Mouse (Mus musculus) layer of hippocampus, adult 9-11 months (tissue): ENCODE data around the gene Hist1h2ab.

Experiments
- DNase-seq: peaks from one replicate; pipeline ENCODE4 v3.0.0; 2022

The Hist1h2ab gene

GRCm38 (mm10) chr13:23738677-23739068 is 12.3 kb upstream of the Hist1h2ab start, which contains the start of gene Hist1h1c:
Gene Hist1h1c (plus strand): TSS chr13:23738808.
- peak; percentile 90 for DNase-seq

GRCm38 (mm10) chr13:23739069-23739921 is 11.6 kb upstream of the Hist1h2ab start:
- peak; percentile 98 for DNase-seq

GRCm38 (mm10) chr13:23739922-23740252 is 11.0 kb upstream of the Hist1h2ab start:
- no peak for DNase-seq

GRCm38 (mm10) chr13:23740256-23740840 is 10.6 kb upstream of the Hist1h2ab start:
- no peak for DNase-seq

GRCm38 (mm10) chr13:23740910-23741309 is 10.0 kb upstream of the Hist1h2ab start:
- DNase-seq = no peak

- no peak for DNase-seq
Measured at GRCm38 (mm10) chr13:23742007-23742406, 8.9 kb upstream of the Hist1h2ab start.

GRCm38 (mm10) chr13:23743215-23743614 is 7.7 kb upstream of the Hist1h2ab start:
- no peak for DNase-seq

- DNase-seq = no peak
Measured at GRCm38 (mm10) chr13:23743963-23744362, 7.0 kb upstream of the Hist1h2ab start.

GRCm38 (mm10) chr13:23744421-23745380 is 6.2 kb upstream of the Hist1h2ab start:
- no peak for DNase-seq

- peak; percentile 84 for DNase-seq
Measured at GRCm38 (mm10) chr13:23745381-23746161, 5.4 kb upstream of the Hist1h2ab start, which contains the start of gene Hist1h3c. Gene Hist1h3c (minus strand): TSS chr13:23745602.

- DNase-seq = peak; percentile 88
Measured at GRCm38 (mm10) chr13:23746201-23747080, 4.5 kb upstream of the Hist1h2ab start, which contains the start of gene Hist1h2bb. Gene Hist1h2bb (plus strand): TSS chr13:23746734.

GRCm38 (mm10) chr13:23747081-23747891 is 3.6 kb upstream of the Hist1h2ab start:
- DNase-seq = no peak

- no peak for DNase-seq
Measured at GRCm38 (mm10) chr13:23747892-23748288, 3.0 kb upstream of the Hist1h2ab start.

- DNase-seq = no peak
Measured at GRCm38 (mm10) chr13:23749563-23750121, 1.3 kb upstream of the Hist1h2ab start.

- no peak for DNase-seq
Measured at GRCm38 (mm10) chr13:23751478-23751956, 591 bp downstream of the Hist1h2ab start.

GRCm38 (mm10) chr13:23752067-23752741 is 1.3 kb downstream of the Hist1h2ab start, which contains the start of gene Hist1h3b:
Gene Hist1h3b (plus strand): TSS chr13:23752267.
- DNase-seq = peak; percentile 91

GRCm38 (mm10) chr13:23752742-23753172 is 1.8 kb downstream of the Hist1h2ab start:
- DNase-seq = no peak

- DNase-seq = no peak
Measured at GRCm38 (mm10) chr13:23753314-23754078, 2.6 kb downstream of the Hist1h2ab start.
